Mouse (Mus musculus): Measurements from ENCODE around the gene Osbp2. TPM values are rescaled to one million over a fixed set of nuclear protein-coding genes. Genes with fewer than 3 reads are reported as not detected.

The Osbp2 gene
- total RNA-seq, 2 experiments from 2014 or later: 0.46 TPM

GRCm38 (mm10) chr11:3862661-3863453 is 846 bp downstream of the Osbp2 start:
- DNase-seq: no peak

DNA sequence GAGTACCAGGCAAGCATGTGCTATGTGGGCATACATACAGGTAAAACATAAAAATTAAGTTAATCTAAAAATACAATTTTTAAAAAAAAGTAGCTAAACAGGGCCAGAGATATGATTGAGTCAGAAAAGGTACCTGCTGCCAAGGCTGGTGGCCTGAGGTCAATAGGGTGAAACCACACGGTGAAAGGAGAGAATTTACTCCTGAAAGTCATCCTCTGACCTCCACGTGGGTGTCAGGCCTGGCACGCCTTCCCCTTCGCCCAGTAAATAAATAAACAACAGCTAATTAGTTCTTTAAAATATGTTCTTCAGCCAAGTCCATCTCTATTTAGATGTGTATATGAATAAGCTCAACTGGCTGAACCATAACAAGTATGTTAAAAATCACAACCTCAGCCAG is 3.3 kb downstream of the Osbp2 start:
- DNase-seq: no peak

- DNase-seq: no peak
These were observed 3.9 kb downstream of the Osbp2 start for GRCm38 (mm10) chr11:3859778-3860177.

- no peak for DNase-seq
These were observed 5.8 kb downstream of the Osbp2 start for GRCm38 (mm10) chr11:3857902-3858301.

- no peak for DNase-seq
These were observed 7.9 kb downstream of the Osbp2 start for GRCm38 (mm10) chr11:3855846-3856245.

DNA sequence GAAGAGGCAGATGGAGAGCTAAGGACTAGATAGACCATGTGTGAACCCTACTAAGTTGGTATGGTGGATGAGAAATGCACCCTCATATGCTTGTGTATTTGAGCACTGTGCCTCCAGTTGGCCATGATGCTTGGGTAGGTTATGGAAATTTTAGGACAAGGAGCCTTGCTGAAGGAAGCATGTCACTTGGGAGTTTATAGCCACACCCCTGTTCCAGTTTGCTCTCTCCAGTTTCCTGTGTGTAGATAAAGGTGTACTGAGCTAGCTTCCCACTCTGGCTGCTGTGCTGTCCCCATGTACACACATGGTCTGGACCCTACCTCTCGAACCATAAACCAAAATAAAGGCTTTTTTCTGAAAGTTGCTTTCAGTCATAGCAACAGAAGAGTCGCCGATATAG is 9.5 kb downstream of the Osbp2 start:
- no peak for DNase-seq

DNA sequence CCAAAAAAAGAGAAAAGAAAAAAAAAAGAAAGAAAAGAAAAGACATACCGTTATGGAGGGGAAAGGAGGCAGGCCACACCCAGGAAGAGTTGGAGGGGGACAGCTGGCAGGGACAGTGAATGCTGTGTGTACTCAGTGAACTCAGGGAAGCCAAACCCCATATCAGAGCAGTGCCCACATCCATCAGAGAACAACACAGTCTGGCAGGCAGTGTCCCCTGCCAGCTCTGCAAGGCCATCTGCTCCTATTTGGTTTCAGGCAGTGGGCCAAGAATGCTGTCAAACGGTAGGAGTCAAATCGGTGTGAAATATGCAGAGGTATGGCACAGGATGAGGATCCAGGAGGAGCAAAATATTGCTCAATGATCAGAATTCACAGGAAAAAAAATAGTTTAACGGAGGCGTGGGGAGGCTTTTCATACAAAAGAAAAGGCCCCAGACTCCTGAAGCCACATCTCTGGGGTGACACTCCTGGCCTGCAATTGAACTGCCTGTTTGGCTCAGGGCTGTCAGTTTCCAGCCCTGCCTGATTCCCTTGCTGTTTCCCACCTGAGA is 10.1 kb downstream of the Osbp2 start:
- peak; percentile 21 for DNase-seq

- no peak for DNase-seq
These were observed 10.7 kb downstream of the Osbp2 start for GRCm38 (mm10) chr11:3853031-3853430.

- no peak for DNase-seq
These were observed 11.8 kb downstream of the Osbp2 start for GRCm38 (mm10) chr11:3851872-3852271.

DNA sequence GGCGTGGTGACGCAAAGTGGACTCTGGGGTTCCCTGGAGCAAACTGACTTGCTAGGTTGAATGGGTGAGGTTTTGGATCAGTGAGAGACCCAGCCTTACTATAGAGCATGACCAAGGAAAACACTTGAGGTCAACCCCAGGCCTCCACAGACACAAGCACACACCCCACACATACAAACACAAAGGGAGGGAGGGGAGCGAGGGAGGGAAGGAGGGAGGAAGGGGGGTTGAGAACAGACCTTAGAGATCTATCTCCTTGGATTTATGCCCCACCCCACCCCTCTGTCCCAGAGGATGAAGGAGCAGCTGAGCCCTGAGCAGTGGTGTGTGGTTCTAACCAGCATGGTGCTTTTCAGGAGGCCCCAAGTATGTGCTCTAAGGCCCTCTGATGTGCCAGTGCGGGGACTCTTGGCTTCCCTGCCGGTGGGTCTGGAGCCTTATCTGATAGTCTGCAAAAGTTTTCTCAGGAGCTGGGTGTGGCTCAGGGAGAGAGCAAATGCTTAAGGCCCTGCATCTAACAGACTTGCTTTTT is 12.9 kb downstream of the Osbp2 start:
- DNase-seq: no peak

DNA sequence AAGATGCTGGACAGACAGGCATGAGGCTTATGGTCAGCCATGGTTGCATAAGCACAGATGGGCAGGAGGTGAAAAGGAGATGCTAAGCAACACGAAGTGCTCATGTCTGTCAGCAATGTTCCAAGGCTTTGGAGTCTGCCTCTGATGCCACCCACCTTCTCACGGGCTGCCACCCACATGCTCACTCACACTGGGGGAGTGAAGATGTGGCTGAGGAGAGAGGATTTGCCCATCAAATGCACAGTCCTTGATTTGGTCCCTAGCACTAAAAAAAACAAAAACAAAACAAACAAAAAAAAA is 13.4 kb downstream of the Osbp2 start:
- DNase-seq: no peak

GRCm38 (mm10) chr11:3849469-3850314 is 14.0 kb downstream of the Osbp2 start:
- no peak for DNase-seq

DNA sequence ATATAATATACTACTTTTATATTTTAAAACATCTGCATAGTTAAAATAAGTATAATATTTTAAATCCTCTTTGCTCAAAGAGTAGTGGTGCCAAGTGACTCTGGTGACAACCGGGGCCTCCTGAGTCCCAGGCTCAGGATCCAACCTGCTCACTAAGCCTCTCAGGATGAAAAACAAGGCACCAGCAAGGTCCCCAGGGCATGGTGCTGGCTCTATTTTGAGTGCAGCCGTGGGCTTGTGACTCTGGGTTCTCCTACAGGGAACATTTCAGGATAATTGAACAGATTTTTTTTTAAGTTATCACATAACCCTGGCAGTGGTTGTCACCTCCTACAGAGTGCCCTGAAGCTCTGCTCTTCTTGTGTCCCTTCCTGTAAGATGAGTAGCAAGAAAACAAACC is 17.4 kb downstream of the Osbp2 start:
- no peak for DNase-seq

GRCm38 (mm10) chr11:3843943-3844734 is 19.6 kb downstream of the Osbp2 start:
- DNase-seq: no peak

DNA sequence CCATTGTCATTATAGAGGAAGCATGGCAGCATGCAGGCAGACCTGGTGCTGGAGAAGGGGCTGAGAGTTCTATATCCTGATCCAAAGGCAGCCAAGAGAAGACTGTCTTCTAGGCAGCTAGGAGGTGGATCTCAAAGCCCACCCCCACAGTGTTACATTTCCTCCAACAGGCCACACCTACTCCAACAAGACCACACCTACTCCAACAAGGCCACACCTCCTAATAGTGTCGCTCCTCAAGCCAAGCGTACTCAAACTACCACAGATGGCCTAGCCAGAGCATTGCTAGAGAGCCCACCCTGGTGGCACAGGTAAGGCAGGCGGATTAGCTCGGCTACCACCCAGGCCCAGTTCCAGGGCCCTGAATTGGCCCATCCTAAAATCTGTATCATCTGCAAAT is 28.4 kb downstream of the Osbp2 start:
- DNase-seq: no peak

DNA sequence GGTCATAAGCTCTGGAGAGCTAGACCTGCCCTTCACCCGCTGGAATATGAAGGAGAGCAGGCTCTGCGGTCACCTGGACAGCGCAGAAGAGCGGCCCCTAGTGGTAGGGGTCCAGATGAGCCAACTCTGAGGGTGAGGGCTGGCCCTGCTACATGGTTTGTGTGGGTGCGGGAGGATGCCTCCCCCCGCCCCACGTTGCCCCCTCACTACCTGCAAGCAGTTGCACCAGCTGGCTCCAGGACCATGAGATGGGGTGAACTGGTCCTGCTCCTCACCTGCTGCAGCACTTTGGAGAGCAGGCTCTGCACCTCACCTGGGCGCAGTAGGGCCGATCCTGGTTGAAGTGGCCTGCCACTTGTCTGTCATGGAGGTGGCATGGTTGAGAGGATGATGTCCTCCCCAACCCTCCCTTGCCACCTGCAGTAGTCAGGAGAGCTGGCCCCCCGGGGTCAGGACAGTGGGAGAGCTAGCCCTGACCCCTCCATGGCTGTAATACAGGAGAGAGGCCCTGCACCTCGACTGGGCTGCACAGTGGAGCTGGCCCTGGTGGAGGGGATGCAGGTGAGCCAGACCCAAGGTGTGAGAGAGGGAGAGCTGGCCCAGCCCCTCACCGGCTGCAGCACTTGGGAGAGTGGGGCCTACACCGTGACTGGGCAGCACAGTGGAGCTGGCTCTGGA is 29.1 kb downstream of the Osbp2 start:
- no peak for DNase-seq

- no peak for DNase-seq
These were observed 29.9 kb downstream of the Osbp2 start for GRCm38 (mm10) chr11:3833544-3834420.

GRCm38 (mm10) chr11:3832193-3832901 is 31.4 kb downstream of the Osbp2 start:
- no peak for DNase-seq

DNA sequence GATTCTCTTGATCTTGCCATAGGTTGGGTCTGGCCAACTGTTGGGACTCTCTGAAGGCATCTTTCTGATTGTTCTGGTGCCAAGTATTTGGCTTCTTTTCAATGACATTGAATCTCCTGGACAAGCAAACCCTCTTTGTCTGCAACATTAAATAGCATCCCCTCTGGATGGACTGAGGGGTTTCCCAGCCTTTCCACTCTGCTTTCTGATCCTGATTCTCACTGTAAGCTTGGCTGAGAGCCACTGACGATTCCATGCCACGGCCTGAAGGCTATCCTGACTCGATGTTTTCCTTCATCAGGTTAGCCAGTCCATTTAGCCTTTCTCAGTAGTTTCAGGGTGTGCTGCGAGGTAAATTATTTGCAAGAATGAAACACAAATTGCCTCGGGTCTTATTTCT is 34.0 kb downstream of the Osbp2 start:
- DNase-seq: no peak

- DNase-seq: no peak
These were observed 39.6 kb downstream of the Osbp2 start for GRCm38 (mm10) chr11:3824138-3824537.

Measured in gastrocnemius, postnatal 25 days (tissue).